Mouse (Mus musculus): ENCODE results near the gene Epn2.
"Not testable (repeated sequence)": the region's sequence is repeated elsewhere in the genome, so short reads cannot be mapped to it uniquely, and the experiment has no call there.

Epn2 gene

GRCm38 (mm10) chr11:61592061-61592460 is 12.6 kb upstream of the Epn2 start:
- DNase-seq (ENCODE audit: low spot score in 2 of 2) = no peak

GRCm38 (mm10) chr11:61590516-61591213 is 11.2 kb upstream of the Epn2 start:
- peak; percentile 40 to 53 for DNase-seq (ENCODE audit: low spot score in 2 of 2)

- DNase-seq (ENCODE audit: low spot score in 2 of 2) = no peak
Measured at GRCm38 (mm10) chr11:61585421-61585820, 5.9 kb upstream of the Epn2 start.

- no peak for DNase-seq (ENCODE audit: low spot score in 2 of 2)
Measured at GRCm38 (mm10) chr11:61584830-61585229, 5.3 kb upstream of the Epn2 start.

- DNase-seq (ENCODE audit: low spot score in 2 of 2) = no peak
Measured at GRCm38 (mm10) chr11:61584096-61584495, 4.6 kb upstream of the Epn2 start.

- not testable (repeated sequence) for DNase-seq (ENCODE audit: low spot score in 2 of 2)
Measured at GRCm38 (mm10) chr11:61582808-61583207, 3.3 kb upstream of the Epn2 start.

GRCm38 (mm10) chr11:61579878-61580381 is 443 bp upstream of the Epn2 start:
- peak in 1 of 2 experiments; percentile 42 for DNase-seq (ENCODE audit: low spot score in 2 of 2)

GRCm38 (mm10) chr11:61578541-61578982 is 925 bp downstream of the Epn2 start:
- peak in 1 of 2 experiments; percentile 37 for DNase-seq (ENCODE audit: low spot score in 2 of 2)

- DNase-seq (ENCODE audit: low spot score in 2 of 2) = no peak
Measured at GRCm38 (mm10) chr11:61577991-61578390, 1.5 kb downstream of the Epn2 start.

- DNase-seq (ENCODE audit: low spot score in 2 of 2) = no peak
Measured at GRCm38 (mm10) chr11:61577349-61577748, 2.1 kb downstream of the Epn2 start.

- DNase-seq (ENCODE audit: low spot score in 2 of 2) = peak; percentile 38 to 56
Measured at GRCm38 (mm10) chr11:61573266-61573665, 6.2 kb downstream of the Epn2 start.

- DNase-seq (ENCODE audit: low spot score in 2 of 2) = no peak
Measured at GRCm38 (mm10) chr11:61571225-61571624, 8.3 kb downstream of the Epn2 start.

GRCm38 (mm10) chr11:61569671-61570070 is 9.8 kb downstream of the Epn2 start:
- DNase-seq (ENCODE audit: low spot score in 2 of 2) = no peak

- DNase-seq (ENCODE audit: low spot score in 2 of 2) = peak; percentile 45 to 55
Measured at GRCm38 (mm10) chr11:61564566-61564965, 14.9 kb downstream of the Epn2 start.

- no peak for DNase-seq (ENCODE audit: low spot score in 2 of 2)
Measured at GRCm38 (mm10) chr11:61563939-61564338, 15.5 kb downstream of the Epn2 start.

GRCm38 (mm10) chr11:61562421-61562820 is 17.1 kb downstream of the Epn2 start:
- DNase-seq (ENCODE audit: low spot score in 2 of 2) = no peak

- no peak for DNase-seq (ENCODE audit: low spot score in 2 of 2)
Measured at GRCm38 (mm10) chr11:61559572-61559971, 19.9 kb downstream of the Epn2 start.

- DNase-seq (ENCODE audit: low spot score in 2 of 2) = no peak
Measured at GRCm38 (mm10) chr11:61553015-61553754, 26.3 kb downstream of the Epn2 start.

- no peak for DNase-seq (ENCODE audit: low spot score in 2 of 2)
Measured at GRCm38 (mm10) chr11:61550631-61551030, 28.9 kb downstream of the Epn2 start.

GRCm38 (mm10) chr11:61547710-61548109 is 31.8 kb downstream of the Epn2 start:
- DNase-seq (ENCODE audit: low spot score in 2 of 2) = no peak

GRCm38 (mm10) chr11:61546452-61546851 is 33.0 kb downstream of the Epn2 start:
- DNase-seq (ENCODE audit: low spot score in 2 of 2) = no peak

- DNase-seq (ENCODE audit: low spot score in 2 of 2) = no peak
Measured at GRCm38 (mm10) chr11:61545586-61545985, 33.9 kb downstream of the Epn2 start.

GRCm38 (mm10) chr11:61541106-61541505 is 38.4 kb downstream of the Epn2 start:
- no peak for DNase-seq (ENCODE audit: low spot score in 2 of 2)

All from right cerebral cortex, postnatal 10 days (tissue).